Mouse (Mus musculus): ENCODE measurements at regions not wholly inside any gene's neighbourhood (a gene's known extent, or its start where the extent isn't known, plus 50 kb on each side); places are given as distances from the start of the nearest gene placed in this dataset.

GRCm38 (mm10) chrX:132452986-132453385 lies 1235.8 kb downstream of the Pcdh19 start:
- DNase-seq (ENCODE audit: low spot score in 2 of 2): peak in 1 of 2 experiments; percentile 1

Data from frontal cortex, postnatal 36 days (tissue).